Mouse (Mus musculus): ENCODE data around the gene Gm17660. TPM values are rescaled to one million over a fixed set of nuclear protein-coding genes. Genes with fewer than 3 reads are reported as not detected.

Gm17660 gene
- not detected for total RNA-seq (2021)
- long read RNA-seq, experiment 1, result 0 reads
- long read RNA-seq, experiment 2, result 0 reads

GRCm38 (mm10) chr5:104077508-104077907 is at the start of gene Gm17660:
Gene Gm17660 (minus strand): TSS chr5:104077608.
- no peak for DNase-seq

GRCm38 (mm10) chr5:104126561-104127320 is 49.3 kb upstream of the Gm17660 start:
- no peak for DNase-seq

GRCm38 (mm10) chr5:104124016-104124658 is 46.7 kb upstream of the Gm17660 start:
- DNase-seq, result no peak

DNA sequence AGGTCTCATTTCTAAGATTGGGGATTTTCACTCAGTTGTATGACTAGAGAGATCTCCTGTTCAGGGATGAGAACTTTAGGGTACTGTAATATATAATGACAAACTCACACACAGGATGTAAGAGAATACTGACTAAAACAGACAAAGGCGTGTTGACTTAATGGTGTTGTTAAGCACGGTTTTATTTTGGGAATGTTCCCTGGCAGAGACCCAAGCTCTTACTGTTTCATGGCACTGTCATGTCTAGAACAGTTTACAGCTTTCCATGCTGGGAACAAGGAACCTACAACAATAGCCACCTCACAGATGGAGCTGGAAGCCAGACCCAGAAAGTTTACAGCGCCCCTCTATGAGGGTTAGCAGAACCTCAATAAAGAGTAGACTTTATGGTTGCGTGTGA is 38.5 kb upstream of the Gm17660 start:
- DNase-seq, result no peak

DNA sequence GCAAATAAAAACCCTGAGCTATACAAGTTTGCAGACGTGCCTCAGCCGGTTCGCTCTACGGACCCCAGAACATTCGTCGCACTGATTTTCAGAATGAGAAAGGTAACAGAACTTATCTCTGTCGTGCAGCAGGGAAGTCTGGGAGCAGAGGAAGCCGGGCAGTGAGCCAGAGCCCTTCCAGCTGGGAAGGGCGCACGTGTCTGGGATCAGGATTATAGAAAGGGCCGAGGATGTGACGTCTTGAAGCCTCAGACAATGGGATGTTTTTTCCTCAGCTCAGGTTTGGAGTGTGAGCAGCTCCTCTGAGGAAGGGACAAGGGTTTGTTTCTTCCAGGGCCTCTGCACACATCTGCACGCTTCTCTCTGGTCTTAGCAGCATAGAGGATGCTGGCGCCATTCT is 37.7 kb upstream of the Gm17660 start:
- peak; percentile 80 for DNase-seq

DNA sequence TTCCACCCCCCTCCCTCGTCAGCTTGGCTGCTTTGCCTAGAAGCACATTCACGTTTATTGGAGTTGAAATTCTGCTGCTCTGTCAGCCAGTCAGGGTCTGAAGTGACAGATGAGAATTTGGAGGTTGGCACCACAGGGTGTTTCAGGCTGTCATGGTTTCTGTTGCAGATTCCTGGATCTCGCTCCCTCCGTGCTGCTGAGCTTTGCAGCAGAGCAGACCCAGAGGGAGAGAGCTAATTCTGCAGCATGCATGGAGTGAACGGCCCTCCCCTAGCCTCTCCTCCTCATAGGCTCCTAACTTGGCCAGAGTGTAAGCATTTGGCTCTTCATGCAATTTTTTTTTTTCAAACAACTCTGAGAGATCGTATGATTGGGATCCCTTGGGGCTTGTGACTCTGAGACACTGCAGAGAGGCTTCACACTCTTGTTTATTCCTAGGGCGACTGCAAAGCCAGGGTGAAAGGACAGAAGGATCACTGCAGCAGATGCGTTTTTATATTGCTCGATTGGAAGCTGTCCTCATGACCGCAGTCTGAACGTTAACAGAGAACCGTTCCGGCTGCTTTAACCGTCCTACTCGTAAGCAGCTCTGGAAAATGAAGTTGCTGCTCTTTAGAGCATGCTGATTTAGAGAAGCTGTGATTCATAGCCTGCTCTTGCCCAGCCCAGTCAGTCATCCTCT is 36.2 kb upstream of the Gm17660 start, which contains the start of gene Sparcl1:
Sparcl1 (minus strand) TSS at position 243 of the 682 bp plus-strand sequence.
- peak; percentile 38 for DNase-seq

DNA sequence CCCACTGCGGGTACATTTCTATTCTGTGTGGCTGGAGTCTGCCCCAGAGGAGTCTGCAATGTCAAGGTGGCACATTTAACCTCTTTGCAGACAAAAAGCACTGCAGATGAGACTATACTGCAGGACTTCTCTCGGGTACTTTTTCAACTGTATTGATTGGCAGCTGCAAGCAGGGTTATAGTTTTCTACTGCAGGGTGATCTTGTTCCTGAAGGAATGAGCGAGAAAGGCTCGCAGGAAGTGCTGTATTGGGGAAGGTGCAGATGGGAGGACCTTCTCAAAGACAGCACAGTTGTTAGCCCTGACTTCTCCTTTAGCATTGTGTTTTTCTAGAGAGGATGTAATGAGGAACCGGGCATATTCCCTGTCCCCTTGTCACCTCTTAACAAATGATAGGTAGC is 35.1 kb upstream of the Gm17660 start:
- no peak for DNase-seq

DNA sequence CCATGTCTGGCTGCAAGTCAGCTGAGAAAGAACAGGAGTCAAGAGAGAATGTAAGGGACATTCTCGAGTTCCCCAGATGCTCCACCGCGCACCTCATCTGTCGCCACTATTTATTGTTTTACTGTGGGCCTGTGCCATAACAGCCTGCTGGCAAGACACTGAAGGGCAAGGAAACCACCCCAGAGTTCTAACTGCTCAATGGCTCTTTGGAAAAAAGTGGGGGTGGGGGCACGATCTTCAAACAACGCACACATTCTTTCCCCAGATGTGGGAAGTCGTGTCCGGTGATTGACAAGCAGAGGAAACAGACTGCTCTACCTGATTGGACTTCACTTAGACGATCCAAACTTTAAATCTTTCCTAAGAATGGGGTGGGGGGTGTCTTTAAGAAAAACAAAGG is 34.6 kb upstream of the Gm17660 start:
- DNase-seq, result no peak

DNA sequence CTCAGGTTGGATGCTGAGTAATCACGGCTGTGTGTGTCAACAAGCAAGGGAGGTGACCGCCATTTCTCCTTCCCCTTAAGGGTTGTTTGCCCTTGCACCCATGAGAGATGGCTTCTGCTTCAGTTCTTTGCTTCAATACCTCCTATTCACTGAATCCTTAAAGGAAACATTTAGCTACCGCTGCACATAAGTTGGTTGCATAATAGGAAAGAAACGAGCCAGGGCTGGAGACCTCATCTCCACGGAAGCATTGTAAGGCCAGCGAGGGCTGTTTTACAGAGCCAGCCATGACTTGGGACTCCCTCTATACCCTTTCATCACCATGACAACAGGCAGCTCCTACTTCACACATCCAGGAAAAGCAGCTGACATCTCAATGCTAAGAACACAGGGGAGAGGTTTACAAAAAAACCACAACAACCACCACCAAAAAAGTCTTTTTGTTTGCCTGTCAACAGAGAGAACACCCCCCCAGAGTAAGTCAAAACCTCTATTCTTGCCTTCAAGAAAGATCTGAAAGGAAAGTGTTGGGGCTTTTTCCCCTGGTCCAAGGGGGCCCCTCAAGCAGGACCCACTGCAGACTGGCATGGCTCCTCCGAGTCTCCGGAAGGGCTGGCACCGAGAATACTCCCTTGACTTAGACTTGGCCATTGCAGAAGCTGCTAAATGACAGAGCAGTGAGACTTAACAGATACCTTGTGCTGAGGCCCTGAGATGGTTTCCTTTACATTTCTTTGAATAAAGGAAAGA is 32.9 kb upstream of the Gm17660 start:
- DNase-seq, result no peak

DNA sequence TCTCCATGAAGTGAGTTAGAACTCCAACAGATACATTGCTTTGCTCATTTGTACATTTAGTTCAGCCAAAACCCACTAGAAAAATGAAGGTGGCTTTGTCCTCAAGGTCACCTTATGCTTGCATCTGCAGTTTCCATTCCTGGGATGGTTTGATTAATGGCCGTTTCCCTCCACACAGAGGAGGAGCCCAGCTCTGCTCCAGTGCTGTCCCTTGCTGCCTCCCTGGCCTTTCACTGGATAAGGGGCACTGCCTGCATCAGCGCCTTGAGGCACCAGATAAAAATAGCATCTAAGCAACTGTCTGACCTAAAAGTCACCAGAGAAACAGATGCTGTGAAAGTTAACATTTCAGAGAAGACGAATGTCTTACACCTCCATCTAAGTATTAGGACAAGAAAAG is 32.1 kb upstream of the Gm17660 start:
- no peak for DNase-seq

GRCm38 (mm10) chr5:104108879-104109369 is 31.5 kb upstream of the Gm17660 start:
- no peak for DNase-seq

- no peak for DNase-seq
Observed at GRCm38 (mm10) chr5:104108127-104108875, 30.9 kb upstream of the Gm17660 start.

DNA sequence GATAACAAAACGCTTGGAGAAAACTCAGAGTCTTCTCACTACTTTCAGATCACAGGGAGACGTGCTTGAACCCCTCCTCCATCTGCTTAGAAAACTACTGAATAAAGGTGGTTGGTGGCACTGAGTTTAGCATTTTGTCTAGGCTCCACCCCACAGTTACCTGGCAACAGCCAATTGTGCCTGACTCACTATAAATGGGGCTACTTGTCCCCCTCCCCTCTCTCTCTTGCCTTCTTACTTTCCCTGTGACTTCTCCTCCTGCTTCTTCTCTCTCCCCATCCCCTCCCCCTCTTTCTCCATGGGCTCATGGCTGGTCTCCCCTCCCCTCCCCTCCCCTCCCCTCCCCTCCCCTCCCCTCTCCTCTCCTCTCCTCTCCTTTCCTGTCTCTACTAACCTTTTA is 26.7 kb upstream of the Gm17660 start:
- DNase-seq, result no peak

- DNase-seq, result no peak
Observed at GRCm38 (mm10) chr5:104103171-104103570, 25.8 kb upstream of the Gm17660 start.

DNA sequence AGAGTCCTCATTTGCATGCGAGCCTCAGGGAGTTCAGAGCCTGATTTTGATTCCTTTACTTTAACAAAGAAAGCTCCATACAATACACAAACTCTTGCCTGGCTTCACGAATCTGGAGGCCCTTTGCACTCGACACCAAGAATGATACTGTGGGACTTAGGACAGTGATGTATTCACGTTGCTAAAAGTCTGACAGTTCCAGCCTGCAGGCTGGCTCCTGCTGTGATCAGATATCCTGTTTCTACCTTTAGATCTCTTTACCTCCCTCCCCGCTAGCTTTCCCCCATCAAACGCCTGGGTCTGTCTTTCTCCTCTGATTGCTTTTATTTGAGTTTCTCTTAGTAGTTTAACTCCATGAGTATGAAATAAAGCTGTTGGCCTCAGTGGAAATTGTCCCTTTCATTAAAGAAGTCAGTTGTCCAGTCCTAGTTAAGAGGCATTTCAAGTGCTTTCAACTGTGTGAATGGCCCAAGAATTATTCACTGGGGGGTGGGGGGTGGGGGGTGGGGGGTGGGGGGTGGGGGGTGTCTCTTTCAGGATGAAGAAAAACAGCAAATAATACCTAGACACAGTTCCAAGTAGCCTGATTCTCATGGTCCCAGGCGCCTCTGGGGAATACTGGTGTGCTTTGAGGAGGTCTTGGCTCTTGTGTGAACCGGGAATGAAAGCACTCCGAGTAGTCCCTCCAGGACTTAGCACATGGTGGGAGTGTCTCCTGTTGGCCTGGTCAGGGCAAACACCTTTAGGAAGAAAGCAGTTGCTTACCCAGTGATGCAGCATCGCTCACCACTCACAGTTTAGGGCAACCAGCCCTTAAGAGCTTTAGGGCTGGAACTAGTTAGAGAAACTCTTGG is 24.5 kb upstream of the Gm17660 start:
- DNase-seq, result no peak

DNA sequence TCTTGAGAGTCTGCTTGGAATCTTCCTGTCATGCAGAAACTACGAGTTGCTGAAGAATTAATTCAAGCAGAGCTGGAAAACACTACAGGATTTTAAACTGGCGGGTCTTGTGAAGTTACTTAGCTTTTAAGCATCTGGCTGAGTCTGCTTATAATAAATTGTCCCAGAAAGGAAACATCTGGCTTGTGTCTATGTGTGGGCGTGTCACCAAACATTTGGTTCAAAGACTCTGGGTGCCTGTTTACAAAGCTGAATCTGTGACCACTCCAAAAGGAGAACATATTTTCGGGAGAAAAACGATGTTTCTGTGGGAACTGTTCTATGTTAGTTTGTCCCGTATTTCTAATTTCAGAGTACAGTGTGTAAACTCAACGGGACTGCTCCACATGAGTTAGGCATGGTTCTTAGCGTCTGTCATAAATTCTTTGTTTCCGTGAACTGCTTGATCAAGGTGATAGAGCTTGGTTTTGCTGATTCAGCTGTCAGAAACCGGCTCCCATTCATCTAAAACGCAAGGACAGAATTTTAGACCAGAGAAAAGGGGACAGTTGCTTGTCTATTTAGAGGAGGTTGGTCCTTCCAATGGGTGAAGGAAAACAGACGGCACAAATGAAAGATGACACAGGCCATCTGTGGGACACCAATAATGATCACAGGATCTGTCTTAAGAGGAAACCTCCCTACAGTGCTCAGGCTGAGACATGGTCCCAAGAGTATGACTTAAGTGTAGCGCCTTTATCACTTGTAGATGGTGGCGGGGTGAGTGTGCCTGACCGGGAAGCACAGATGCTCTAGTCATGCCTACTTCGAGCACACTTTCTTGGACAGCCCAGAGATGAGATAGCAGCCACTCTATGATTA is 18.9 kb upstream of the Gm17660 start:
- no peak for DNase-seq

- no peak for DNase-seq
Observed at GRCm38 (mm10) chr5:104095416-104096077, 18.1 kb upstream of the Gm17660 start.

- DNase-seq, result no peak
Observed at GRCm38 (mm10) chr5:104089751-104090150, 12.3 kb upstream of the Gm17660 start.

DNA sequence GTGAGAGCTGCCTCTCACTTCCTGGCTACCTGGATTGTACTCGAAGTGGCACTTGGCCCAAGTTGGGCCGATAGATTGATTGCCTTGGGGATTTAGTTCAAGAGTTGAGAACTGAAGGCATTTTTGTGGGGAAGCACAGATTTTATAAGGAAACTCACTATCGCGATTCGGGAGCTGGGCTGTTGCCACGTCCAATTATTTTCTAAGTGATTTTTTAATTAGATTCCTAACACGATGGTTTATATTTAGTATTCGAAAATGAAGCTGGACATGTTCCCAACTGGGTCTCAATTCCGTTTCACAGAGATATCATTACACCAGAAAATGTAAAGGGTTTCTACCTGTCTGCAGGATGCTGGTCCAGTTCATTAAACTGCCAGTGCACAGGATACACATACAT is 8.0 kb upstream of the Gm17660 start:
- no peak for DNase-seq

All from gastrocnemius, postnatal 10 days (tissue).